Mouse (Mus musculus): ENCODE measurements around the gene Ttc23l.

DNA sequence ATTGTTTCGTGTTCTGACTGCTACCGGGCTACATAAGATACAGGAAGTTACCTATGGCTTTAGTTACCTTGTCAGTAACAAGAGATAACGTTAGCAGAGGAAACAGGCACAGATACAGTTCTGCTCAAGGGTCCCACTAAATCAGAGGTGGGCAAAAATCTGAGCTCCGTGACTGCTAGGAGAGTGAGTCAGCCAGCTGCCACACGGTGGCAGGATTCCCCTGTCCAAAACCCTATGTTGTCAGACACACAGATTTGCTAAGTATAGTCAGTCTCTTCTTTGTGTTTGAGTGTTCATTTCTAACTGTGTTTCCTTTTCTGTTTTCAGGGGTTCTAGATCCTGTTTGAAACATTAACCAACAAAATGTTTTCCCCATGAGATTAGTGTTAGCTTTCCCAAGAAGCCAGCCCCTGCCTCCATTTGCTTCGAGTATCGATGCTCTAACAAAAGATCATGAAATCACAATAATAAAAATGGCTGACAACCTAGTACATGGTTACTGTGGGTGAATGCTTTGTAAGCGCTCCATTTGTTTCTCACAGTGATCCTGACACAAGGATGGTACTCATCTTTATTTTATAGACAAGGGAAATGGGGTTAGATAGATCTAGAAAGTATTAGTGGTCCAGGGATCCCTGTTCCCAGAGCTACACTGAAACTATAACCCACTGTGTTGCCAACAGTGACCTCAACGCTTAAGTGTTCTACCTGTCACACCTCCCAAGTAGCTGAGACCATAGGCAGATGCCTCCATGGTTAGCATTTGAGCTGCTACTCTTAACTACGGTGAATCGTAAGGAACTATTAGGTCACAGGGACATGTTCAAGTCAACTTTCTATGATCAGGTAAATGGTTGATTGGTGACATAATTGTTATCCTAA is 57.4 kb downstream of the Ttc23l start:
- TF ChIP-seq CTCF (IDR thresholded peaks at IDR 0.05; ENCODE audit: low read depth, low read length) (no peak), POLR2AphosphoS5 (IDR thresholded peaks at IDR 0.05; ENCODE audit: insufficient replicate concordance, low read depth, low read length) (no peak)

Data from G1E (cell line).